Mouse (Mus musculus) embryonic facial prominence, embryonic 12.5 days (tissue): ENCODE measurements around the gene Katnbl1. TPM values are rescaled to one million over a fixed set of nuclear protein-coding genes. Genes with fewer than 3 reads are reported as not detected.
"Not testable (repeated sequence)": the region's sequence is repeated elsewhere in the genome, so short reads cannot be mapped to it uniquely, and the experiment has no call there.

Experiments used
- ATAC-seq: fragments of 200-750 bp; cut with Nextera tagmentation; 2 replicates; pipeline ENCODE4 v1.8.0; 2017; ENCODE audit not compliant: insufficient number of reproducible peaks, insufficient read depth, low FRiP score, low TSS enrichment
- H3K27ac ChIP-seq: fragments of 300-500 bp; sonication (generic); 2 replicates; pipeline ENCODE4 v1.5.1; 2016; ENCODE audit warnings: mild to moderate bottlenecking
- H3K27me3 ChIP-seq: fragments of 300-500 bp; sonication (generic); 2 replicates; pipeline ENCODE4 v1.6.1; 2016; ENCODE audit warnings: mild to moderate bottlenecking, moderate library complexity
- H3K36me3 ChIP-seq: fragments of 300-500 bp; sonication (generic); 2 replicates; pipeline ENCODE4 v1.6.1; 2016; ENCODE audit warnings: mild to moderate bottlenecking
- H3K4me1 ChIP-seq: fragments of 300-500 bp; sonication (generic); 2 replicates; pipeline ENCODE4 v1.6.1; 2016
- H3K4me2 ChIP-seq: fragments of 300-500 bp; sonication (generic); replicated peaks from 2 replicates; pipeline ENCODE4 v1.6.1; 2016; ENCODE audit warnings: mild to moderate bottlenecking, moderate library complexity
- H3K4me3 ChIP-seq: fragments of 300-500 bp; sonication (generic); 2 replicates; pipeline ENCODE4 v1.5.1; 2016; ENCODE audit warnings: mild to moderate bottlenecking
- H3K9ac ChIP-seq: fragments of 300-500 bp; sonication (generic); 2 replicates; pipeline ENCODE4 v1.6.1; 2016; ENCODE audit warnings: mild to moderate bottlenecking, moderate library complexity
- H3K9me3 ChIP-seq: fragments of 300-500 bp; sonication (generic); 2 replicates; pipeline ENCODE4 v1.6.1; 2016; ENCODE audit warnings: mild to moderate bottlenecking, moderate library complexity
- WGBS: fragments of 180-500 bp; shearing (Covaris S2); methylation state at CpG from one replicate; pipeline ENCODE4 v1.1.7; 2016; 5-methylcytosine and 5-hydroxymethylcytosine counted together
- polyA plus RNA-seq: library from polyadenylated mRNA; unstranded; fragments of >200 nt; fragmentation: Nextera tagmentation; extraction: Ambion mirVana; gene quantifications from 2 replicates; pipeline ENCODE4 v1.2.1, GENCODE M21; 2016

Katnbl1 gene
- polyA plus RNA-seq, 1 experiment from 2014 or later, result 50.3 TPM

DNA sequence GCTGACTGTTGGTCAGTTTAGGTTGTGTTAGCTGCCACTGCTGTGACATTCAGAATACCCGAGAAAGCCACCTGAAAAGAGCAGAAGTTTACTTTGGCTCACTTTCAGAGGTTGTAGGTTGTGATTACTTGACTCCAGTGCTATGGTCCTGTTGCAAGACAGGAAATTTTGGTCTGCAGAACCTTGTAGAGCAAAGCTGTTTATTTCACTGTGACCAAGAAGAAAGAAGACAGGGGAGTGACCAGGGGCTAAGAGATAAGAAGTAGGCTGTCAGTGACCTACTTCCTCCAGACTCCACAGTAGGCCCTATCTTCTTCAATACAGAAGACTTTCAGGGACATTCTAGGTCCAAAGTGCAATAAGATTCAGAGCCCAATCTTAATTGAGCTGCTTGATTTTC, 17.6 kb downstream of the Katnbl1 start:
- WGBS, result 70% methylated on average over 1 of the region's 1 CpGs
- H3K4me1 ChIP-seq, result no peaks in the 10 kb centered on the region
- H3K9me3 ChIP-seq, result no peaks in the 10 kb centered on the region
- H3K36me3 ChIP-seq, result no peaks in the 10 kb centered on the region
- H3K27ac ChIP-seq, result no peak overlapping the region
- H3K27me3 ChIP-seq, result no peaks in the 10 kb centered on the region
- ATAC-seq, result no peak
- no peak overlapping the region for H3K9ac ChIP-seq
- H3K4me2 ChIP-seq, result no peak overlapping the region
- H3K4me3 ChIP-seq, result no peak overlapping the region

DNA sequence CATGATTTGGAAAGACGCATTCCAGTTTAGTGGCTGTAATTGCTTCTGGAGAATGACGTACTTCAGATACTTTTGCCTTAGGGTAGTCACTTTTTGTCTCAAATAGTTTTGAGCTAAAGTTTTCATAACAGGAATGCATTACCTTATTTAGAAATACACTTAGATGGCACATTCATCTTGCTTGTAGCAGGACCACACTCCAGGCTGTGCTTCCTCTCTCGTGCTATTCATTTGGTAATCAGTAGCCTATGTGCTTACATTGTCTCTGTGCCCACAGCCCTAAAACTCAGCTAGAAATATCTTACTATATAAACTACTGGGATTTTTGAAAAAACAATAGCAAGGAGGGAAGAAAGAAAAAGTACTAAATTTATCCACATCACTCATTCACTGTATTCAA, 28.0 kb downstream of the Katnbl1 start:
- no peaks in the 10 kb centered on the region for H3K9me3 ChIP-seq
- no peak overlapping the region for H3K4me2 ChIP-seq
- ATAC-seq, result no peak
- H3K4me3 ChIP-seq, result no peak overlapping the region
- H3K27me3 ChIP-seq, result no peaks in the 10 kb centered on the region
- 78% methylated on average over 3 of the region's 3 CpGs for WGBS
- no peaks in the 10 kb centered on the region for H3K4me1 ChIP-seq
- no peak overlapping the region for H3K27ac ChIP-seq
- peaks cover 25% of the 10 kb centered on the region for H3K36me3 ChIP-seq
- no peak overlapping the region for H3K9ac ChIP-seq

DNA sequence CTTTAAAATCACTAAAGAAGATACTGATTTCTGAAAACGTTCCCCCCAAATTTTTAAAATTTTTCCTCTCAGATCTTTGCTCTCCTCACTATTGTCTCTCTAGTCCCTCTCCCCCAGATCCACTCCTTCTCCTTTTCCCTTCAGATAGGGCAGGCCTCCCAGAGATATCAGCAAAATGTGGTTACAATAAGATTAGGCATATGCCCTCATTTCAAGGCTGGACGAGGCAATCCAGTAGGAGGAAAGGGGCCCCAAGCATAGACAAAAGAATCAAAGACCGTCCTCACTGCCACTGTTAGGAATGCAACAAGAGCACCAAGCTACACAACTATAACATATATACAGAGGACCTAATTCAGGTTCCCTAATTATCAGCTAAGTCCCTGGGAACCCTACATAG, 46.3 kb downstream of the Katnbl1 start:
- no peaks in the 10 kb centered on the region for H3K27me3 ChIP-seq
- WGBS, result 70% methylated on average over 3 of the region's 3 CpGs
- H3K4me2 ChIP-seq, result no peak overlapping the region
- H3K9ac ChIP-seq, result no peak overlapping the region
- no peak for ATAC-seq
- H3K4me3 ChIP-seq, result no peak overlapping the region
- H3K27ac ChIP-seq, result no peak overlapping the region
- H3K36me3 ChIP-seq, result no peaks in the 10 kb centered on the region
- no peaks in the 10 kb centered on the region for H3K9me3 ChIP-seq
- H3K4me1 ChIP-seq, result no peaks in the 10 kb centered on the region

DNA sequence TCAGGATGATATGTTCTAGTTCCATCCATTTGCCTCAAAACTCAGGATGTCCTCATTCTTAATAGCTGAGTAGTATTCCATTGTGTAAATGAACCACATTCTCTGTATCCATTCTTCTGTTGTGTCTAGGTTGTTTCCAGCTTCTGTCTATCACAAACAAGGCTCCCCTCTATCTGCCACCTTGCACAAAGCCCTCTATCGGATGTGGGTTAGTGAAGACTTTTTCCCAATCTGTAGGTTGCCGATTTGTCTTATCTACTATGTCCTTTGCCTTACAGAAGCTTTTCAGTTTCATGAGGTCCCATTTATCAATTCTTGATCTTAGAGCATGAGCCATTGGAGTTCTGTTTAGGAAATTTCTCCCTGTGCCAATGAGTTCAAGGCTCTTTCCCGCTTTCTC, 49.5 kb downstream of the Katnbl1 start:
- H3K9me3 ChIP-seq, H3K4me1 ChIP-seq, H3K36me3 ChIP-seq, H3K4me3 ChIP-seq, H3K9ac ChIP-seq, ATAC-seq, H3K4me2 ChIP-seq, H3K27me3 ChIP-seq, H3K27ac ChIP-seq: not testable (repeated sequence)
- 91% methylated on average over 3 of the region's 3 CpGs for WGBS

DNA sequence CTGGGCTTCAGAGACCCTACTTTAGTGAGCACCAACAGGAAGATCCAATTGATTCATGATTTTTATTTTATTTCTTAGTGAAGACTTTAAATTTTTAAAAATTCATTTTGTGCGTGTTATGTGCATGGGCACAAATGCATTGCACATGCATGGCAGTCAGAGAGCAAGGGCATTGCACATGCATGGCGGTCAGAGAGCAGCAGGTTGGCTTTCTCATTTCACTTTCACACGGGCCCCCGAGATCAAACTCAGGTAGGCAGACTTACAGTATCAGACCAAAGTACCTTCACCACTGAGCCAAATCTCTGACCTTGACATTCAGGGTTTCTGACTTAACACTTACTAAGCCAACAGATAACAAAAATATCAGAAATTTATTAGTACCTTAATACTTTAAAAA, 50.7 kb downstream of the Katnbl1 start:
- Histone ChIP-seq H3K4me1 (no peaks in the 10 kb centered on the region), H3K27ac (no peak overlapping the region), H3K27me3 (no peaks in the 10 kb centered on the region), H3K4me2 (no peak overlapping the region), H3K9ac (no peak overlapping the region), H3K36me3 (no peaks in the 10 kb centered on the region), H3K9me3 (no peaks in the 10 kb centered on the region), H3K4me3 (no peak overlapping the region)
- 90% methylated on average over 4 of the region's 4 CpGs for WGBS
- ATAC-seq, result no peak

DNA sequence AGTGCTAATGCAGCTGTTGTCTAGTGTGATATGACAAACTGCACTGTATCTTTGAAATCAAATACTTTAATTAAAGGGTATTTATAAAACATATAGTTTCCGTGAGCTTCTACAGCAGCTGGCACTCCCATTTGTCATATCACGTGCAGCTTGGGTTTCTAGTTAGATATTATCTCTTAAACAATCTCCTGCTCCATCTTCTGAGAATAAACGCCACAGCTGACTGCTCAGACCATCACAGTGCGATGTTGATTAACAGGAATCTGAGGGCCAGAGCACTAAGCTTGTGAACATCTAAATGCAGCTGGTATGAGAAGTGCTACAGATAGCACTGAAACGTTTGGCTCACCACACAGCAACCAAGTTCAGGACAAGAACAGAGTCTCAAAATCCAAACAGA, 51.4 kb downstream of the Katnbl1 start:
- no peaks in the 10 kb centered on the region for H3K27me3 ChIP-seq
- H3K36me3 ChIP-seq, result no peaks in the 10 kb centered on the region
- no peak overlapping the region for H3K4me3 ChIP-seq
- no peaks in the 10 kb centered on the region for H3K4me1 ChIP-seq
- no peaks in the 10 kb centered on the region for H3K9me3 ChIP-seq
- ATAC-seq, result peak; percentile 60; the same call in 1 of the 2 replicates
- WGBS, result 67% methylated on average over 5 of the region's 5 CpGs
- H3K27ac ChIP-seq, result no peak overlapping the region
- no peak overlapping the region for H3K9ac ChIP-seq
- H3K4me2 ChIP-seq, result no peak overlapping the region

DNA sequence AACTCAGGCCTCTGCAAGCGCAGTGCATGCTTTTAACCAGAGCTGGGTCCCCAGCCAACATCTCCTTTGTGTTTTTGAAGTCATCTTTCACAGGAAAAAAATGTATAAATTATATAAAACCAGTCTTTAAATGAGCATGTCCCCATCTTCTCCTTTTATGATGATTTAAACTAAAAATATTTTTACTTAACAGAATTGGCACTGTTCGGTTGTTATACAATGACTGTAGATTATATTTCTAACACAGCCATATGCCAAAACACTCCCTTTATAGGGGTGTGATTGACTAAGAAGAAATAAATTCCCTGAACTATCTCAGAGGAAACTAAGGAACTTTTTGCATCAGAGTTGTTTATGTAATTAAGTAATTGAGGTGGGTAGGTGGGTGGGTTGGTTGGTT, 53.5 kb downstream of the Katnbl1 start:
- H3K27ac ChIP-seq, result no peak overlapping the region
- no peaks in the 10 kb centered on the region for H3K36me3 ChIP-seq
- no peak overlapping the region for H3K4me2 ChIP-seq
- no peak for ATAC-seq
- no peaks in the 10 kb centered on the region for H3K9me3 ChIP-seq
- H3K27me3 ChIP-seq, result no peaks in the 10 kb centered on the region
- WGBS, result 89% methylated on average over 2 of the region's 2 CpGs
- no peak overlapping the region for H3K4me3 ChIP-seq
- H3K9ac ChIP-seq, result no peak overlapping the region
- H3K4me1 ChIP-seq, result no peaks in the 10 kb centered on the region

DNA sequence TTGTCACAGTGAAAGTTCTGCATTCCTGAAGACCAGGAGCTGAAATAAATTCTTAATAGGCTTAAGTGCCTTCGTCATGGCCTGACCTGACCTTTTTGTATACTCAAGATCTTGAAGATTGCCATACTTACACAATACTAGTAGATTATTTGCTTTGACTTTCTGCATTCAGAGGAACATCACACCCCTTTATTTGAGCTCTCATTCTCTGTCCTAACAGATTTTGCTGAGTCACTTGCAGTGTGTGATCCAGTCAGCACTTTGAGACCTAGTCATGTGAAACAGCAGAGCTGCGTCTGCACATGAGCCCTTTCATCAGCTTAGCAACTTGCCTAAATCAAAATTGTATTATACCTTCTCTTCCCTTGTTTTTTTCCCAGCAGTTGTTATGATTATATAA, 54.3 kb downstream of the Katnbl1 start:
- 69% methylated on average over 2 of the region's 2 CpGs for WGBS
- no peaks in the 10 kb centered on the region for H3K9me3 ChIP-seq
- no peaks in the 10 kb centered on the region for H3K4me1 ChIP-seq
- H3K4me2 ChIP-seq, result no peak overlapping the region
- no peak overlapping the region for H3K27ac ChIP-seq
- H3K9ac ChIP-seq, result no peak overlapping the region
- H3K36me3 ChIP-seq, result no peaks in the 10 kb centered on the region
- no peak for ATAC-seq
- H3K4me3 ChIP-seq, result no peak overlapping the region
- no peaks in the 10 kb centered on the region for H3K27me3 ChIP-seq

DNA sequence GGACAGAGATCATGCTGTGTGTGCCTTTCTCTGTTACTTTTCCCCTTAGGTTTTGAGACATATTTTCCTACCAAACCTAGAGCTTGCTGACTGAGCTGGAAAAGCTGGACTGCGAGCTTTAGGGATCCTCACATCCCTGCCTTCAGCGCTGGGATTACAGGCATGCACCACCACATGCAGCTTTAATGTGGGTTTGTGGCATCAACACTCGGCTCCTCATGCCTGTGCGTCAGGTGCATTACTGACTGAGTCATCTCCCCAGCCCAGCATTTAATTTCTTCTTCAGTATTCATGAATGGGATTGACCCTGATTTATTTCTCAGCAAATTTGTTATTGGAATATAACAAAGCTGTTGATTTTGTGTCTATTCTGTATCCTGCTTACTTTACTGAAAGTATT, 57.3 kb downstream of the Katnbl1 start:
- Histone ChIP-seq H3K4me2 (no peak overlapping the region), H3K4me1 (no peaks in the 10 kb centered on the region), H3K27ac (no peak overlapping the region), H3K27me3 (no peaks in the 10 kb centered on the region), H3K9me3 (no peaks in the 10 kb centered on the region), H3K4me3 (no peak overlapping the region), H3K36me3 (no peaks in the 10 kb centered on the region), H3K9ac (no peak overlapping the region)
- WGBS, result 74% methylated on average over 4 of the region's 4 CpGs
- no peak for ATAC-seq

DNA sequence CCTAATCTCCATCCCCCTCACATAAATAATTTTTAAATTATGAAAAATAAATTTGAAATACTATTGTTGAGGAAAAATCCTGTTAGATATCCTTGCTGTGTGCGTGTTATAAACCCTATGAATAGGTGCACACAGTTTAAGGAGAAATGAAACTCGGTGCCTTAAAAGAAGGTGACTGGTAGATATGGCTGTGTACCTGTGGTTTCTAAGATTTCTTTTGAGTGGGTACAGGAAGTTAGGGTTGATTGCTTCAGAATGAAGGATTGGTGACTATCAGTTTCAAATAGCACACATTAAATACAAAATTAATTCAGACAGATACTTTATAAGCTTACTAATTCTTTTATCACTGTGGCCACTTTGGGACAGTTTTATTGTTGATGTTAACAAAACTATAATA, 58.6 kb downstream of the Katnbl1 start:
- no peak for ATAC-seq
- Histone ChIP-seq H3K4me1 (no peaks in the 10 kb centered on the region), H3K27ac (no peak overlapping the region), H3K36me3 (no peaks in the 10 kb centered on the region), H3K27me3 (no peaks in the 10 kb centered on the region), H3K4me3 (no peak overlapping the region), H3K9ac (no peak overlapping the region), H3K9me3 (no peaks in the 10 kb centered on the region), H3K4me2 (no peak overlapping the region)
- 83% methylated on average over 2 of the region's 2 CpGs for WGBS

DNA sequence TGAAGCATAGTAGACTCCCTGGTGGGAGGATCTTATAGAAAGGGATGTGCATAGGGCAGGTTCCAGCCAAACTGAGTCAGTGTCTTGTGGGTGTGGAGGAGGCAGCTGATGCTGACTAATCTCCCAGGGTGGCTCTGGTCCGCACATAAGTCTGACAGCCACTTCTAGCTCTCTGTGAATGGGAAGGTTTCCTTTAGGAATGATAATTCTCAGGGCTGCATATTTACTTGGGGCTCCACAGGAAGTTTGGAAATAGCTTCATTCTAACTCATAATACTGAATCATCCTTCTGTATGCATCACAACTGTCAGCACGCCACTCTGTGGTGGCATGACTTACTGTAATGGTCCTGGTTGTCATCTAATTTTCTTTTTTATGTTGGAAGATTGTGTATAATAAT, 64.5 kb downstream of the Katnbl1 start:
- WGBS, result 68% methylated on average over 2 of the region's 2 CpGs
- Histone ChIP-seq H3K27ac (no peak overlapping the region), H3K4me3 (no peak overlapping the region), H3K36me3 (no peaks in the 10 kb centered on the region), H3K4me2 (no peak overlapping the region), H3K27me3 (no peaks in the 10 kb centered on the region), H3K9ac (no peak overlapping the region), H3K4me1 (no peaks in the 10 kb centered on the region), H3K9me3 (no peaks in the 10 kb centered on the region)
- ATAC-seq, result no peak

DNA sequence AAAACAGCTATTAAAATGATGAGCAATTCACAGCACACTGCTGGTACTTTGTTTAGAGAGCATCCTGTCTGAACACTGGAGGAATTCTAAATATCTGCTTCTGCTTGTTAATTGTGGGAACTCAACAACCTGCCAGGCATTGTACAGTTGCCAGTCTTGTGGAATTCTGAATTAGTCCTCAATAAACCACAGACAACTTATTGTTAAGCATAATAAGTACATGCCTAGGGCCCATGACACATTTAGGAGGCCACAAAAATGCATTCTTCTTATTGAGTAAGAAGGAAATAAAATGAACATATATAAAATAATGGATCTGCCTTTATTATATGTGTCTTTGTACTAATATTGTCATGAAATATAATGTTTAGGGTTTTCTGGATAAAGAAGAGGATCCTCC, 66.5 kb downstream of the Katnbl1 start:
- no peak overlapping the region for H3K27ac ChIP-seq
- no peak for ATAC-seq
- no peak overlapping the region for H3K9ac ChIP-seq
- H3K4me2 ChIP-seq, result no peak overlapping the region
- no peaks in the 10 kb centered on the region for H3K27me3 ChIP-seq
- no peaks in the 10 kb centered on the region for H3K4me1 ChIP-seq
- H3K9me3 ChIP-seq, result no peaks in the 10 kb centered on the region
- no peaks in the 10 kb centered on the region for H3K36me3 ChIP-seq
- H3K4me3 ChIP-seq, result no peak overlapping the region

DNA sequence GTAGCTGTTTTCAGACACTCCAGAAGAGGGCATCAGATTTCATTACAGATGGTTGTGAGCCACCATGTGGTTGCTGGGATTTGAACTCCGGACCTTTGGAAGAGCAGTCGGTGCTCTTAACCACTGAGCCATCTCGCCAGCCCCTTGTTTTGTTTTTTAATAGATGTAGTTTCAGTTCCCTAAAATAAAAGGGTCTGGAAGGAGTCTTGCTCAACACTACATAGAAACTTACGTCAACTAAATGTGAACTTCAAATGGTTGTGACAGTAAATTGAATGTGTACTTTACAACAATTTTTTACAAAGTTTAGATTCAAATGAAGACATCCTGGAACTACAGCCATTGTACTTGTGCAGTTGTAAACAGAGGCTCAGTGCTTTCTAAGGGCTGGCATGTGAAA, 69.0 kb downstream of the Katnbl1 start:
- H3K4me1 ChIP-seq, H3K4me2 ChIP-seq, H3K9me3 ChIP-seq, H3K36me3 ChIP-seq, H3K27me3 ChIP-seq, H3K4me3 ChIP-seq, H3K27ac ChIP-seq, H3K9ac ChIP-seq, ATAC-seq: not testable (repeated sequence)
- 67% methylated on average over 4 of the region's 4 CpGs for WGBS
